Mouse (Mus musculus) midbrain, embryonic 14.5 days (tissue): ENCODE data around the gene Cyp17a1. TPM values are rescaled to one million over a fixed set of nuclear protein-coding genes. Genes with fewer than 3 reads are reported as not detected.

Experiments
- ATAC-seq: fragments of 200-750 bp; cut with Nextera tagmentation; 2 replicates; pipeline ENCODE4 v1.8.0; 2017; ENCODE audit warnings: moderate number of reproducible peaks, moderate library complexity; ENCODE audit not compliant: low FRiP score, low TSS enrichment
- DNase-seq: peaks from one replicate; pipeline ENCODE4 v3.0.0-alpha.2; 2015
- H3K27ac ChIP-seq: fragments of 300-500 bp; sonication (generic); replicated peaks from 2 replicates; pipeline ENCODE4 v1.5.1; 2014; ENCODE audit warnings: mild to moderate bottlenecking, low read depth, low read length, moderate library complexity
- H3K27me3 ChIP-seq: fragments of 300-500 bp; sonication (generic); 2 replicates; pipeline ENCODE4 v1.6.1; 2014; ENCODE audit warnings: low read length, control low read depth, mixed read lengths; ENCODE audit not compliant: control insufficient read depth, insufficient read depth
- H3K36me3 ChIP-seq: fragments of 300-500 bp; sonication (generic); 2 replicates; pipeline ENCODE4 v1.6.1; 2014; ENCODE audit warnings: low read length, control low read depth; ENCODE audit not compliant: control insufficient read depth, insufficient read depth
- H3K4me1 ChIP-seq: fragments of 300-500 bp; sonication (generic); 2 replicates; pipeline ENCODE4 v1.6.1; 2014; ENCODE audit warnings: mild to moderate bottlenecking, antibody characterized with exemption, low read length, control low read depth; ENCODE audit not compliant: control insufficient read depth, insufficient read depth
- H3K4me2 ChIP-seq: fragments of 300-500 bp; sonication (generic); 2 replicates; pipeline ENCODE4 v1.6.1; 2014; ENCODE audit warnings: mild to moderate bottlenecking, low read length, moderate library complexity
- H3K4me3 ChIP-seq: fragments of 300-500 bp; sonication (generic); replicated peaks from 2 replicates; pipeline ENCODE4 v1.5.1; 2014; ENCODE audit warnings: low read depth, low read length
- H3K9ac ChIP-seq: fragments of 300-500 bp; sonication (generic); replicated peaks from 2 replicates; pipeline ENCODE4 v1.6.1; 2014; ENCODE audit warnings: mild to moderate bottlenecking, low read length, moderate library complexity
- H3K9me3 ChIP-seq: fragments of 300-500 bp; sonication (generic); 2 replicates; pipeline ENCODE4 v1.6.1; 2016; ENCODE audit warnings: low read length, control low read depth, mixed read lengths; ENCODE audit not compliant: control insufficient read depth
- WGBS: fragments of 180-500 bp; shearing (Covaris S2); extraction: QIAGEN DNeasy Blood & Tissue Kit; methylation state at CpG from one replicate; pipeline ENCODE4 v1.1.7; 2014; 5-methylcytosine and 5-hydroxymethylcytosine counted together
- polyA plus RNA-seq: library from polyadenylated mRNA; unstranded; fragments of >200 nt; fragmentation: Nextera tagmentation; extraction: Ambion mirVana; gene quantifications from 2 replicates; pipeline ENCODE4 v1.2.1, GENCODE M21; 2014

The Cyp17a1 gene
- polyA plus RNA-seq, 1 experiment from 2014 or later = not detected

DNA sequence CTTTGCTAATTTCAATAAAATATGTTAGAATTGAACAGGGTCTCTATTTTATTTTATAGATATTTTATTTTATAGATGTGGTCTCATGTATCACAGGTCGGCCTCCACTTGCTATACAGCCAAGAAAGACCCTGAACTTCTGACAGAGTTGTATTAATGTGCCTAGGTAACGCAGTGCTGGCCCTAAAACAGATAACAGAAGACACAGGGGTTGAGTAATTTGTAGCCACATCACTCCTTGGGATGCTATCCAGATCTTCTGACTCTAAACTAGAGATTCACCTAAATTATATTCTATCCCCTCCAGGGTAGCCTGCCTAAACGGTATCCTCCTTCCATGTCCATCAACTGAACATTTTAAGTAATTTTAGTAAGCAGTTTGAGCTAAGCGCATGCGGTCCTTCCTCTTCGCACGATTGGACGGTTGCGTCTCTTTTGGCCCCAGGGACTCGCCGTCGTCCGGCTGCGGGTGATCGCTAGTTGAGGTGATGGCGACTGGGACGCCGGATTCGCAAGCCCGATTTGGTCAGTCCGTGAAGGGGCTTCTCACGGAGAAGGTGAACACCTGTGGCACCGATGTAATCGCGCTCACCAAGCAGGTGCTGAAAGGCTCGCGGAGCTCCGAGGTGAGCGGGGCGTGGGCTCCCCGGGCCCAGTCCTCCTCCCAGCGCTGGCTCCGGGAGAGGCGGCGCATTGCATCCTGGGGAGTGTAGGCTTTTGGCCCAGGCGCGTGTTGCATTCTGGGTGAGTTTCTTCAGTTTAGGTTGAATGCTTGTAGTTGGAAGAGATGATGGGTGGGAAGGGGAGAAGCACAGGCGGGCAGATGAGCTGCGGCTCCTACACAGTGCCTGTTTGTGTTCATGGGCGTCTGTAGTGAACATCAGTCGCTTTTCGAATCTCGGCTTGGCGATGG, 16.7 kb upstream of the Cyp17a1 start, which contains the start of gene Borcs7:
Borcs7 (plus strand) TSS at position 447 of the 913 bp plus-strand sequence.
- H3K27me3 ChIP-seq = no peaks in the 10 kb centered on the region
- WGBS = 2% methylated on average over 44 of the region's 44 CpGs

DNA sequence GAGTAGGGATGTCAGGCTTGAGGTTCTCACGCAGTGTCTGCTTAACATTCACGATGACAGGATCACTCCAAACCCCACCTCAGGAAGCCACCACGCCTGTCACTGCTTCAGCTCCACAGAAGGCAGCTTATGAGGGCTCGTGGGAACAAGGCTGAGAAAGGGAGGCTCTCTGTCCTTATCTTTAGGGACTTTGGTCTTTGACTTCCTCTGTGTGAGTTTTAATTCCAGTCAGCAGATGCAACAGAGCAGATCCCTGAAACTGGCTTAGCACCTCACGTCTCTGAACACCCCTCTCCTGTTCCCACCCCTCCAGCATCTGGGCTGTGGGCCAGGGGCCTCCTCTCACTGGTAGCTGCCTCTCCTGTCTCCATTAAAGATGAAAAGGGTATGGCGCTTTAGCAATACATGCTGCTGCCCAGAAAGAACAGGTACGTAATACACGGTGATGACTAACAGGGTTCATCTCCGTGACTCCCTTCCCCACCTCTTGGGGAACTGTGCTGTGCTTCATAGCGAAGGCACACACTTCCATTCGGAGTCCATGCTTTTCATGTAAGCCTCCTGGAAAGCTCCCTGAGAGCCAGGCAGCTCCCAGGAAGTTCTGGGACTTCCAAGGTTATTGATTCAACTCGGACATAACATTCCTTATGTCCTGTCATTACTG, 6.9 kb upstream of the Cyp17a1 start:
- no peak overlapping the region for H3K4me3 ChIP-seq
- WGBS = 73% methylated on average over 12 of the region's 12 CpGs
- no peaks in the 10 kb centered on the region for H3K36me3 ChIP-seq
- no peaks in the 10 kb centered on the region for H3K27me3 ChIP-seq
- ATAC-seq = no peak
- H3K4me1 ChIP-seq = no peaks in the 10 kb centered on the region
- H3K9me3 ChIP-seq = no peaks in the 10 kb centered on the region
- no peak overlapping the region for H3K27ac ChIP-seq
- no peak for DNase-seq
- H3K4me2 ChIP-seq = no peak overlapping the region
- no peak overlapping the region for H3K9ac ChIP-seq

More for the DNA sequence above, 16.7 kb upstream of the Cyp17a1 start, which contains the start of gene Borcs7:
- Histone ChIP-seq H3K4me1 (peaks cover 10% of the 10 kb centered on the region), H3K4me2 (peak within 1 kb of the TSS; percentile 66), H3K9ac (peak within 1 kb of the TSS; percentile 80), H3K4me3 (peak within 1 kb of the TSS; percentile 72), H3K36me3 (no peaks in the 10 kb centered on the region), H3K27ac (peak within 1 kb of the TSS; percentile 84), H3K9me3 (no peaks in the 10 kb centered on the region)
- ATAC-seq (peak; percentile 95), DNase-seq (peak; percentile 94)

DNA sequence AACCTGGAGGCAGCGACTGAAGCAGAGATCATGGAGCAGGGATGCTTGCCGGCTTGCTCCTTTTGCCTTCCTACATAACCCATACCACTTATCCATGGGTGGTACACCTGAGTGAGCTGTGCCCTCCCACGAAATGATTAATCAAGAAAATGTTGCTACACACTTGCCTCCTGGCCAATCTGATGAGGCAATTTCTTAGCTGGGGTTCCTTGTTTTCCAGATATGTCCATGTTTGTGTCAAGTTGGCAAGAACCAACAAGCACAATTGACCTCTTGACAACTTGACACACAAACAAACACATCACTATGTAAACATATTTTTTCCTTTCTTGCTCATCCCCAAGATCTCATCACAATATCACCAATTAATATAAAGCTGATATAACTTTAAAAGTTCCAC, 2.7 kb upstream of the Cyp17a1 start:
- H3K27me3 ChIP-seq = no peaks in the 10 kb centered on the region
- WGBS = 76% methylated on average over 3 of the region's 3 CpGs
- no peak for ATAC-seq

DNA sequence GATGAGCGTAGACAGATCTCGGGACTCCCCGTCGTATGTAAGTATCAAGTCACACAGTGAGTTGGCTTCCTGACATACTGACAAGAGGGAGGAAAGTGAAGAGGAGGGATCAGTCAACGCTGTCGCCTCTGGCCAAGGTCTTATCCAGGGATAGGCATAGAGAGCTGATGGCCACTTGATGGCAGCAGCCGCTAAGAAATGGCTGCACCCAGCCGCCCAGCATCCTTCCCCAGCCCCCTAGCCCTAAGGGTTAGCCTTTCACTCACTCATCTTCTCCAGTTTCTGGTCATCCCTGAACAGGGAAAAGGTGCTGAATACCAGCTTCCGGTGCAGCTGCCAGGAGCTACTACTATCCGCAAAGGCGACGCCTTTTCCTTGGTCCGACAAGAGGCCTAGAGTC, 2.3 kb downstream of the Cyp17a1 start:
- no peaks in the 10 kb centered on the region for H3K36me3 ChIP-seq
- H3K9ac ChIP-seq = no peak overlapping the region
- no peak overlapping the region for H3K4me3 ChIP-seq
- no peaks in the 10 kb centered on the region for H3K27me3 ChIP-seq
- no peak overlapping the region for H3K27ac ChIP-seq
- 29% methylated on average over 13 of the region's 13 CpGs for WGBS
- DNase-seq (peak; percentile 85), ATAC-seq (0 out of 2 replicates have a peak, but pooled peaks have one; percentile 40)
- no peaks in the 10 kb centered on the region for H3K9me3 ChIP-seq
- no peaks in the 10 kb centered on the region for H3K4me1 ChIP-seq
- H3K4me2 ChIP-seq = no peak overlapping the region

More for the DNA sequence above, 2.7 kb upstream of the Cyp17a1 start:
- Histone ChIP-seq H3K9me3 (no peaks in the 10 kb centered on the region), H3K4me2 (no peak overlapping the region), H3K27ac (no peak overlapping the region), H3K4me3 (no peak overlapping the region), H3K9ac (no peak overlapping the region), H3K4me1 (no peaks in the 10 kb centered on the region), H3K36me3 (no peaks in the 10 kb centered on the region)
- DNase-seq = no peak

DNA sequence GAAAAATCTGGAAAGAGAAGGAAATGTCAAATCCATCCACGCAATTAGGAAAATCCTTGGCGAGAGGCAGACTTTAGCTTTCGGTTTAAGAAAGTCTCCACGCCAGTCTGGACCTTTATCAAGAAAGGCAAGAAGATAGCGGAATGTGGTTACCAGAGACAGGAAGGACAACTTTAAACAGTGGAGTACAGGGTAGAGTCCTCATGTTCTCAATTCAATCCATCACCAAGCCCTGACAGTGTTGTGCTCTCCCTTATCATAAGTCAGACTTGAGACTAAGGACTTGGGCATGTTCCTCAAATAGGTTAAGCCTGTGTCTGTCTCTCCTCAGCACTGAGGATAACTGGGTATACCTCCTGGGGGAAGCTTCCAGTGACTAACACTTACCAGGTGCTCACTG, 3.2 kb downstream of the Cyp17a1 start:
- WGBS = 86% methylated on average over 5 of the region's 5 CpGs
- no peak for ATAC-seq
- Histone ChIP-seq H3K27ac (no peak overlapping the region), H3K9ac (no peak overlapping the region), H3K9me3 (no peaks in the 10 kb centered on the region), H3K36me3 (no peaks in the 10 kb centered on the region), H3K4me1 (peaks cover 8% of the 10 kb centered on the region; the same call in 1 of the 2 replicates), H3K4me3 (no peak overlapping the region), H3K4me2 (no peak overlapping the region), H3K27me3 (no peaks in the 10 kb centered on the region)
- no peak for DNase-seq

DNA sequence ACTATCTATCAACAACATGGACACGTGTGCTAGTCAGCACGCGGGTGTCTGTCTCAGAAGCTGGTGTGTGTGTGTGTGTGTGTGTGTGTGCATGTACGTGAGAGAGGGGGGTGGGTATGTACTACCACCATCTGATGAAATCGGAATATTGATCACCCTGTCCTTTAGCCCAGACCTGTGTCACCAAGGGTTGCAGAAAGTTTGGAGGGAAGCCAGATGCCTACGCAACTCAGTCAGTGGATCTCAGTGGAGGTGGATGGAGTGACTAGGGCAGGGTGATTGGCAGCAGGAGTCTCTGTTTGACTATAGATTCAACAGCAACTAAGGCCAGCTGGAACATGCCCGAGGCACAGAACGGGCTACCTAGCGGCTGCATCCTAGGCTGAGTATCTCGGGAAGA, 4.7 kb downstream of the Cyp17a1 start:
- no peak for ATAC-seq
- no peak overlapping the region for H3K4me3 ChIP-seq
- H3K9me3 ChIP-seq = no peaks in the 10 kb centered on the region
- no peak overlapping the region for H3K27ac ChIP-seq
- no peak for DNase-seq
- H3K4me2 ChIP-seq = no peak overlapping the region
- no peak overlapping the region for H3K9ac ChIP-seq
- no peaks in the 10 kb centered on the region for H3K27me3 ChIP-seq
- no peaks in the 10 kb centered on the region for H3K36me3 ChIP-seq
- H3K4me1 ChIP-seq = peaks cover 8% of the 10 kb centered on the region; the same call in 1 of the 2 replicates
- WGBS = 89% methylated on average over 10 of the region's 10 CpGs

DNA sequence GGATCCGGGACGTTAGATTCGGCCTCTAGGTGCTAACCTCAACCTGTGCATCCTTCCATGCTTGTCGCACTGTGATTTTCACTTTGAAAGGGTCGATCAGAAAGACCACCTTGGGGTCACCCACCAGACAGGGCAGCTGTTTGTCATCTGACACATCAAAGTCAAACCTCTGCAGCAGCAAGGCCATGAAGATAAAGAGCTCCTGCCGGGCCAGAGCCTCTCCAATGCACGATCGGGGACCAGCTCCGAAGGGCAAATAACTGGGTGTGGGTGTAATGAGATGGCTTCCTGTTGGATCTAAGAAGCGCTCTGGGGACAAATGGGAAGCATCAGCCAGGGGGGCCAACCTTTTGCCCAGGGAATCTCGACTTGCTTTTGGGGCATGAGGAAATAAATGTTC, 5.7 kb downstream of the Cyp17a1 start:
- H3K27ac ChIP-seq = no peak overlapping the region
- H3K9ac ChIP-seq = no peak overlapping the region
- H3K36me3 ChIP-seq = no peaks in the 10 kb centered on the region
- H3K4me2 ChIP-seq = no peak overlapping the region
- 66% methylated on average over 11 of the region's 11 CpGs for WGBS
- H3K27me3 ChIP-seq = no peaks in the 10 kb centered on the region
- ATAC-seq (no peak), DNase-seq (no peak)
- H3K4me3 ChIP-seq = no peak overlapping the region
- peaks cover 8% of the 10 kb centered on the region; the same call in 1 of the 2 replicates for H3K4me1 ChIP-seq
- H3K9me3 ChIP-seq = no peaks in the 10 kb centered on the region

DNA sequence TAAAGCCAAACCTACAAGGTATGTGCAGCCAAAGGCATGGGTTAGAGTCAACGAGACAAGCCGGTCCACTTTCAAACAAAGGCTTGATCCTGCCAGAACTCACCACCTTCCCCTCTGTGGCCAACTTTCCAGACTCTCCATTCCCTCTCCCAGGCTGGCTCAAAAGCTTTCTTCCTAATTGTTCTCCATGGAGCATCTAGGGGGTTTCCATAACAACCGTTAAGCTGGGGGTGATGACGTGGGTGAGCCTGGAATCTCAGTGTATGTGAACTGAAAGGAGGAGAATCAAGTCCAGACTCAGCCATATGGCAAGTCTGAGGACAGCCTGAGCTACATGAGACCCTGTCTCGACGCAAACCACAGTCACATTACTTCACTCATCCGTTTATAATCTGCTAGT, 7.5 kb downstream of the Cyp17a1 start:
- Histone ChIP-seq H3K9ac (no peak overlapping the region), H3K4me2 (no peak overlapping the region), H3K4me1 (peaks cover 8% of the 10 kb centered on the region; the same call in 1 of the 2 replicates), H3K9me3 (no peaks in the 10 kb centered on the region), H3K27ac (no peak overlapping the region), H3K27me3 (no peaks in the 10 kb centered on the region), H3K36me3 (no peaks in the 10 kb centered on the region), H3K4me3 (no peak overlapping the region)
- DNase-seq (peak; percentile 59), ATAC-seq (no peak)
- 44% methylated on average over 7 of the region's 7 CpGs for WGBS
